Mouse (Mus musculus) Muller cell, postnatal 12 days (primary cell): ENCODE data around the gene Zc3h13.

Experiments
- DNase-seq: peaks from one replicate; pipeline ENCODE4 v3.0.0-alpha.2; 2015; ENCODE audit errors: inconsistent ontology term

Zc3h13 gene

GRCm38 (mm10) chr14:75284193-75284915 is at the start of gene Zc3h13:
TSS of gene Zc3h13 (plus strand) at chr14:75284373.
- peak; percentile 98 for DNase-seq

GRCm38 (mm10) chr14:75235552-75235951 is 48.6 kb upstream of the Zc3h13 start:
- no peak for DNase-seq

- peak; percentile 51 for DNase-seq
Observed at GRCm38 (mm10) chr14:75235955-75236635, 48.1 kb upstream of the Zc3h13 start.

GRCm38 (mm10) chr14:75236636-75237003 is 47.6 kb upstream of the Zc3h13 start:
- DNase-seq = no peak

- no peak for DNase-seq
Observed at GRCm38 (mm10) chr14:75237096-75237495, 47.1 kb upstream of the Zc3h13 start.

GRCm38 (mm10) chr14:75238054-75238692 is 46.0 kb upstream of the Zc3h13 start:
- no peak for DNase-seq

- no peak for DNase-seq
Observed at GRCm38 (mm10) chr14:75242087-75242486, 42.1 kb upstream of the Zc3h13 start, which contains the start of gene Cpb2. TSS of gene Cpb2 (plus strand) at chr14:75242287.

- DNase-seq = peak; percentile 1
Observed at GRCm38 (mm10) chr14:75246024-75247000, 37.9 kb upstream of the Zc3h13 start.

GRCm38 (mm10) chr14:75250432-75250831 is 33.7 kb upstream of the Zc3h13 start:
- no peak for DNase-seq

- DNase-seq = no peak
Observed at GRCm38 (mm10) chr14:75256521-75256920, 27.7 kb upstream of the Zc3h13 start.

- no peak for DNase-seq
Observed at GRCm38 (mm10) chr14:75269531-75269930, 14.6 kb upstream of the Zc3h13 start.

GRCm38 (mm10) chr14:75279716-75280115 is 4.5 kb upstream of the Zc3h13 start:
- DNase-seq = no peak

- no peak for DNase-seq
Observed at GRCm38 (mm10) chr14:75280406-75280805, 3.8 kb upstream of the Zc3h13 start.

- DNase-seq = no peak
Observed at GRCm38 (mm10) chr14:75283609-75284192, 472 bp upstream of the Zc3h13 start.

GRCm38 (mm10) chr14:75301081-75301480 is 16.9 kb downstream of the Zc3h13 start:
- DNase-seq = no peak

- no peak for DNase-seq
Observed at GRCm38 (mm10) chr14:75303807-75304206, 19.6 kb downstream of the Zc3h13 start.

GRCm38 (mm10) chr14:75307855-75308254 is 23.7 kb downstream of the Zc3h13 start:
- no peak for DNase-seq

- peak; percentile 4 for DNase-seq
Observed at GRCm38 (mm10) chr14:75309336-75309992, 25.3 kb downstream of the Zc3h13 start.

- DNase-seq = no peak
Observed at GRCm38 (mm10) chr14:75314484-75314883, 30.3 kb downstream of the Zc3h13 start.

- no peak for DNase-seq
Observed at GRCm38 (mm10) chr14:75318736-75319135, 34.6 kb downstream of the Zc3h13 start.

GRCm38 (mm10) chr14:75320269-75320668 is 36.1 kb downstream of the Zc3h13 start:
- DNase-seq = no peak
